Mouse (Mus musculus) hindbrain, embryonic 14.5 days (tissue): ENCODE measurements at regions not wholly inside any gene's neighbourhood (a gene's known extent, or its start where the extent isn't known, plus 50 kb on each side); places are given as distances from the start of the nearest gene placed in this dataset.

Source experiments
- ATAC-seq: fragments of 200-750 bp; cut with Nextera tagmentation; 2 replicates; pipeline ENCODE4 v1.8.0; 2017; ENCODE audit warnings: moderate number of reproducible peaks, mild to moderate bottlenecking, moderate TSS enrichment, moderate library complexity; ENCODE audit not compliant: low FRiP score
- DNase-seq: peaks from one replicate; pipeline ENCODE4 v3.0.0-alpha.2; 2015; ENCODE audit warnings: low spot score
- H3K27ac ChIP-seq: fragments of 300-500 bp; sonication (generic); 2 replicates; pipeline ENCODE4 v1.5.1; 2014; ENCODE audit warnings: mild to moderate bottlenecking, moderate library complexity
- H3K27me3 ChIP-seq: fragments of 300-500 bp; sonication (generic); 2 replicates; pipeline ENCODE4 v1.6.1; 2014; ENCODE audit warnings: mild to moderate bottlenecking, low read length, mixed read lengths; ENCODE audit not compliant: control insufficient read depth, insufficient read depth
- H3K36me3 ChIP-seq: fragments of 300-500 bp; sonication (generic); replicated peaks from 2 replicates; pipeline ENCODE4 v1.6.1; 2014; ENCODE audit not compliant: control insufficient read depth, insufficient read depth
- H3K4me1 ChIP-seq: fragments of 300-500 bp; sonication (generic); replicated peaks from 2 replicates; pipeline ENCODE4 v1.6.1; 2014; ENCODE audit warnings: antibody characterized with exemption, low read length, mixed read lengths; ENCODE audit not compliant: control insufficient read depth, insufficient read depth
- H3K4me2 ChIP-seq: fragments of 300-500 bp; sonication (generic); replicated peaks from 2 replicates; pipeline ENCODE4 v1.6.1; 2014; ENCODE audit warnings: mild to moderate bottlenecking, moderate library complexity
- H3K4me3 ChIP-seq: fragments of 300-500 bp; sonication (generic); replicated peaks from 2 replicates; pipeline ENCODE4 v1.5.1; 2014; ENCODE audit warnings: mild to moderate bottlenecking, low read length
- H3K9ac ChIP-seq: fragments of 300-500 bp; sonication (generic); 2 replicates; pipeline ENCODE4 v1.6.1; 2014
- H3K9me3 ChIP-seq: fragments of 300-500 bp; sonication (generic); 2 replicates; pipeline ENCODE4 v1.6.1; 2016; ENCODE audit warnings: low read length; ENCODE audit not compliant: control insufficient read depth
- WGBS: fragments of 180-500 bp; shearing (Covaris S2); extraction: QIAGEN DNeasy Blood & Tissue Kit; methylation state at CpG from one replicate; pipeline ENCODE4 v1.1.7; 2014; 5-methylcytosine and 5-hydroxymethylcytosine counted together

DNA sequence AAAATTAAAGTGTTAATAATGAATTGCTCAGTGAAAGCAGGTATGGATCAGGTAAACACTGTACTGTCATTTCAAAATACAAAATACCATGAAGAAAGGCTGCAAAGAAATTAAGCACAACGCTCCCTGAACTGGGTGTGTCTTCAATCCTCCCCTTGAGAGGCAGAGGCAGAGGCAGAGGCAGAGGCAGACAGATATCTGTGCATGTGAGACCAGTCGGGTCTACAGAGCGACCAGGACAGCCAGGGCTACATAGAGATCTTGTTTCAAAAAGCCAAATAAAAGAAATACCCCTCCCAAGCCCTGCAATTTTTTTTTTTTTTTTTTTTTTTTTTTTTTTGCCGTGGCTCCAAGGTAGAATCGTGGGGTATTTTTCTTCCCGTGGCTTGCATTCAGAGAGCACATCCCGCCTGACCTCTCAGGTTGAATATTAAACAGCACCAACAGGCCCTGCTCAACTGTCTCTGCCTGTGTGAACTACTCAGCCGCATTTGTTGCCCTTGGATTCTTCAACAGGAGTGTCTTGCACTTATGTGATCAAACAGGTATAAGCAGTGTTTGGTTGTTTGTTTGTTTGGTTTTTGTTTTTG is 50.8 kb upstream of the Ubr2 start:
- WGBS: 79% methylated on average over 8 of the region's 8 CpGs
- DNase-seq (no peak), ATAC-seq (no peak)
- Histone ChIP-seq H3K36me3 (no peaks in the 10 kb centered on the region), H3K4me3 (no peak overlapping the region), H3K9me3 (no peaks in the 10 kb centered on the region), H3K27ac (no peak overlapping the region), H3K4me1 (no peaks in the 10 kb centered on the region), H3K9ac (no peak overlapping the region), H3K27me3 (no peaks in the 10 kb centered on the region), H3K4me2 (no peak overlapping the region)
